Mouse (Mus musculus): ENCODE data around the gene Mmp20. TPM values are rescaled to one million over a fixed set of nuclear protein-coding genes. Genes with fewer than 3 reads are reported as not detected.

Mmp20 gene
- polyA plus RNA-seq, 1 experiment from 2014 or later = not detected

DNA sequence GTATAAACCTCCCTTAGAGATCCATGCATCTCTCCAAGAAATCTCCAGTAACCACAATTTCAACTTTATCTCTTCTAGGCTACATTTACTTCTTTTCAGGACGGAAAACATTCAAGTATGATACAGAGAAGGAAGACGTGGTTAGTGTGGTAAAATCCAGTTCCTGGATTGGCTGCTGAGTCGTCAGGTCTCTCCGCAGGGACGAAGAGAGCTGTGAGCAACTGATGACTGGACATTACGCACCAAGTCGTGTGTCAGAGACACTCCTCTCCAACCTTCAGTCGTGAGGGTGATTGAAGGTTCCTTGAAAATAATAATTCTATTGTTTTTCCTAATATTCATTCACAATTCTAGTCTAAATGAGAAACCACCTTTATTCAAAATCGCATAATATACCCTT, 45.0 kb downstream of the Mmp20 start:
- no peak overlapping the region for H3K9ac ChIP-seq (ENCODE audit: low read depth, low read length)
- WGBS (ENCODE audit: insufficient replicate concordance) = 82% methylated on average over 9 of the region's 9 CpGs

DNA sequence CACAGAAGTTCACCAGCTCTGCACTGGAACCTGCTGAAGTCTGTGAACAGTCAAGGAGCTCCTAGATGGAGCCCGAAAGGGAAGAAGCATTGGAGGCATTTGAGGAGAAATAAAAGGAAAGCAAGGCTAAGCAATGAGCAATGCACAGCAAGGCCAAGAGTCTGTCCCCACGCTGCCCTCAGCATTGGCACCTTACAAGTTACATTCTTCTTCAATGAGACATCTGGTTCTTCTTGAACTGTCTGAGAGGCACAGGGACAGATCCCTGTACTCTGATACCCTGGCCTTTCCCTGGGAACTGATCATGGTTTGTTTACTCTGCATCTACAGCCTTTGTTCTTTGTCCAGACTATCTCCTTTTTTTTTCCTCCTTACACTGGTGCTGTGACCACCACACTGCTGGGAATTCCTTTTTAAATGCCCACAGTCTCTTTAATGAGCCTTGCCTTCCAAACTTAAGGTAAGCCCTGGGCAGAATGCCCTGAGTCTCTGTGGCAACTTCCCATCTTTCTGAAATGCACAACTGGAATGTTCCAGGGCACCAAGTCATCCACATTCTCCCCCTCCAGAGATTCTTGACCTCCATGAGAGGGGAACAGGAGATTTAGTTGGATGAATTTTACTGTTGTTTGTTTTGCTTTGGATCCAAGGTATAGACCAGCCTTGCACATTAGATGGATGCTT, 50.3 kb downstream of the Mmp20 start:
- WGBS (ENCODE audit: insufficient replicate concordance) = 64% methylated on average over 2 of the region's 2 CpGs
- Histone ChIP-seq H3K36me3 (ENCODE audit: control insufficient read depth, insufficient read depth, low read length) (no peaks in the 10 kb centered on the region), H3K27ac (ENCODE audit: low read depth, low read length) (no peak overlapping the region), H3K9ac (ENCODE audit: low read depth, low read length) (no peak overlapping the region), H3K4me3 (ENCODE audit: low read depth, low read length) (no peak overlapping the region), H3K9me3 (replicated peaks; ENCODE audit: control insufficient read depth, low read length) (no peaks in the 10 kb centered on the region), H3K4me2 (no peak overlapping the region), H3K4me1 (ENCODE audit: control insufficient read depth, insufficient read depth, low read length) (no peaks in the 10 kb centered on the region), H3K27me3 (ENCODE audit: control insufficient read depth, insufficient read depth, low read length) (no peaks in the 10 kb centered on the region)
- no peak for ATAC-seq (replicated peaks; ENCODE audit: insufficient number of reproducible peaks, low FRiP score, low TSS enrichment)

More for the DNA sequence above, 45.0 kb downstream of the Mmp20 start:
- H3K4me3 ChIP-seq (ENCODE audit: low read depth, low read length) = no peak overlapping the region
- H3K9me3 ChIP-seq (replicated peaks; ENCODE audit: control insufficient read depth, low read length) = no peaks in the 10 kb centered on the region
- ATAC-seq (replicated peaks; ENCODE audit: insufficient number of reproducible peaks, low FRiP score, low TSS enrichment) = no peak
- no peaks in the 10 kb centered on the region for H3K36me3 ChIP-seq (ENCODE audit: control insufficient read depth, insufficient read depth, low read length)
- no peak overlapping the region for H3K4me2 ChIP-seq
- H3K27ac ChIP-seq (ENCODE audit: low read depth, low read length) = no peak overlapping the region
- H3K27me3 ChIP-seq (ENCODE audit: control insufficient read depth, insufficient read depth, low read length) = no peaks in the 10 kb centered on the region
- no peaks in the 10 kb centered on the region for H3K4me1 ChIP-seq (ENCODE audit: control insufficient read depth, insufficient read depth, low read length)

DNA sequence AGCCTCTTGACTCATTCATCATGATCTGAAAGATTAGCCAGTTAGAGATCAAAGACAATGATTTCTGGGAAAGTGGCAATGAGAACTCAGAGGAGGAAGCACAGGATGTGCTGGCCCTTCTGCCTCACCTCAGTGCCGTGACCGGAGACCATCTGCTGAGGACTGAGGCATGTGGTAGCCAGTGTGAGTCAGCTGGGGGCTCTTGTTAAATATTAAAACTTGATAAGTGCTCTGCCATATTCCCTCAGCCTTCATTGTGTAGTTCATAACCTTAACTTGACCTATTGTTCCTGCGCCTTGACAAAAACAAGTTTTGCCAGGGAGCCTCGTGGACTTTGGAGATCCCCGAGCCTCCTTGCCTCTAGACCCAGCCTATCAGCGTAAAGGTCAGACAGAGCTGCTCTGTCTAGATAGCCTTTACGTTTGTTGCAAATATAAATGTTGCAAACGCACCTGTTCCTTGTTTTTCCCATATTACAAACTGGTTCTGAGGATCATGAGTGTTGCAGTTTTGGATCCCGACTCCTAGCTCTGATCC, 54.1 kb downstream of the Mmp20 start:
- no peaks in the 10 kb centered on the region for H3K36me3 ChIP-seq (ENCODE audit: control insufficient read depth, insufficient read depth, low read length)
- H3K9ac ChIP-seq (ENCODE audit: low read depth, low read length) = no peak overlapping the region
- WGBS (ENCODE audit: insufficient replicate concordance) = 85% methylated on average over 9 of the region's 9 CpGs
- H3K4me3 ChIP-seq (ENCODE audit: low read depth, low read length) = no peak overlapping the region
- H3K27ac ChIP-seq (ENCODE audit: low read depth, low read length) = no peak overlapping the region
- H3K4me2 ChIP-seq = no peak overlapping the region
- H3K4me1 ChIP-seq (ENCODE audit: control insufficient read depth, insufficient read depth, low read length) = no peaks in the 10 kb centered on the region
- no peaks in the 10 kb centered on the region for H3K27me3 ChIP-seq (ENCODE audit: control insufficient read depth, insufficient read depth, low read length)
- ATAC-seq (replicated peaks; ENCODE audit: insufficient number of reproducible peaks, low FRiP score, low TSS enrichment) = no peak
- no peaks in the 10 kb centered on the region for H3K9me3 ChIP-seq (replicated peaks; ENCODE audit: control insufficient read depth, low read length)

DNA sequence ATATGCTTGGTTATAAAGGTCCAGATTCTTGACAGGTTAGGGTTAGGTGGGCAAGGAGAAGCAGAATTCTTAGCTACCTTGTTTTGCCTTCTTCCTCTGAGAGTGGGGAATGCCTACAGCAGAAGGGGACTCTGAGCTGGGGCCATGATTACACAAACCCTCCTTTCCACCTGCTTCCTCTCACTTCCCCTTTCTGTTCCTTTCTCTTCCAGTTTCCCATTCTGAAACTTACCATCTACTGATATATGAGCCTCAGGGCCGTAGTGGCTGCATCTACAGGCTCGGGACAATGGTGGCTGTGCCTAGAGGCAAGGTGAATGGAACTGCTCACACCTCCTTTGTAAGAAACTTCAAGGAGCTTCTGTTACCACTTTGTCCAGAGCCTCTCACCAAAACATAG, 58.0 kb downstream of the Mmp20 start:
- no peak overlapping the region for H3K4me3 ChIP-seq (ENCODE audit: low read depth, low read length)
- H3K9me3 ChIP-seq (replicated peaks; ENCODE audit: control insufficient read depth, low read length) = no peaks in the 10 kb centered on the region
- no peak overlapping the region for H3K9ac ChIP-seq (ENCODE audit: low read depth, low read length)
- no peaks in the 10 kb centered on the region for H3K27me3 ChIP-seq (ENCODE audit: control insufficient read depth, insufficient read depth, low read length)
- no peak overlapping the region for H3K27ac ChIP-seq (ENCODE audit: low read depth, low read length)
- WGBS (ENCODE audit: insufficient replicate concordance) = 76% methylated on average over 2 of the region's 2 CpGs
- no peak overlapping the region for H3K4me2 ChIP-seq
- no peaks in the 10 kb centered on the region for H3K4me1 ChIP-seq (ENCODE audit: control insufficient read depth, insufficient read depth, low read length)
- ATAC-seq (replicated peaks; ENCODE audit: insufficient number of reproducible peaks, low FRiP score, low TSS enrichment) = no peak
- H3K36me3 ChIP-seq (ENCODE audit: control insufficient read depth, insufficient read depth, low read length) = no peaks in the 10 kb centered on the region

DNA sequence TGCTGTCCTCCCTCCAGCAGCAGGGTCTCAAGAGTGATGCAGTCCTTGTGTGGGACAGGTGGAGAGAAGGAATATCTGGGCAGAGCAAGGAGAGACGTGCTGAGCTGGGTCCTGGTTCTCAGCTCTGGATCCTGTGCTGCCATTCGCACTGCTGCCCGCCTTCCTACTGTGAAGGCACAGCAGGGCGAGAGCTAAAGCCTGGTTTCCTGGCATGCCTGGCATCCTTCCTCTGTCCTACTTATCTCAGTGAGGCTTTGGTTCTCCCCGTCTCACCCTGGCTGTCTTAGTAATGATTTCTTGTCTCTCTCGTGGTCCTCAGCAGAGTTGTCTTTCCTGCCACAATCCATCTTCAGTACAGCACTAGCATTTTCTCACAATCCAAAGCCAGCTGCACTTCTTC, 61.8 kb downstream of the Mmp20 start:
- H3K36me3 ChIP-seq (ENCODE audit: control insufficient read depth, insufficient read depth, low read length) = no peaks in the 10 kb centered on the region
- H3K9me3 ChIP-seq (replicated peaks; ENCODE audit: control insufficient read depth, low read length) = no peaks in the 10 kb centered on the region
- H3K4me2 ChIP-seq = no peak overlapping the region
- H3K9ac ChIP-seq (ENCODE audit: low read depth, low read length) = no peak overlapping the region
- ATAC-seq (replicated peaks; ENCODE audit: insufficient number of reproducible peaks, low FRiP score, low TSS enrichment) = no peak
- 25% methylated on average over 6 of the region's 6 CpGs for WGBS (ENCODE audit: insufficient replicate concordance)
- H3K4me3 ChIP-seq (ENCODE audit: low read depth, low read length) = no peak overlapping the region
- H3K4me1 ChIP-seq (ENCODE audit: control insufficient read depth, insufficient read depth, low read length) = no peaks in the 10 kb centered on the region
- H3K27ac ChIP-seq (ENCODE audit: low read depth, low read length) = no peak overlapping the region
- no peaks in the 10 kb centered on the region for H3K27me3 ChIP-seq (ENCODE audit: control insufficient read depth, insufficient read depth, low read length)

DNA sequence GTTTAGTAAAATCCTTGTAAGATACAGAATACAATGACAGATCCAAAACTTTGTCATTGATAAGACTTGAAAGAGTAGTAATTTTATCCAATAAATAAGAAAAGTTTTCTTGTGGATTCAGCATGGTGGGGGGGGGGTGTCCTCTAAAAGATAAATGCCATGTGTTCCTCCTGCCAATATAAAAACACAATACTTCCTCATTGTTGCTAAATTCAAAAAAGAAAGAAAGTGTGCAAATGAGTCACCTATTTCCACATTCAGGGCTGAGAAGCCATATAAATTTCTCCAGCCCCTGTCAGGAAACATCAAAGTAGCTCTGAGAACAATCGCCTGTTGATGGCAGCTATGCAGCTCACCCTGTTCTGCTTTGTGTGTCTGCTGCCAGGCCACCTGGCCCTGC, 63.8 kb downstream of the Mmp20 start, which contains the start of gene Mmp7:
TSS of gene Mmp7 (plus strand) at position 301 of the 400 bp plus-strand sequence.
- Histone ChIP-seq H3K4me3 (ENCODE audit: low read depth, low read length) (no peak within 1 kb of the TSS), H3K36me3 (ENCODE audit: control insufficient read depth, insufficient read depth, low read length) (no peaks in the 10 kb centered on the region), H3K4me2 (no peak within 1 kb of the TSS), H3K9me3 (replicated peaks; ENCODE audit: control insufficient read depth, low read length) (no peaks in the 10 kb centered on the region), H3K27me3 (ENCODE audit: control insufficient read depth, insufficient read depth, low read length) (no peaks in the 10 kb centered on the region), H3K9ac (ENCODE audit: low read depth, low read length) (no peak within 1 kb of the TSS), H3K4me1 (ENCODE audit: control insufficient read depth, insufficient read depth, low read length) (no peaks in the 10 kb centered on the region), H3K27ac (ENCODE audit: low read depth, low read length) (no peak within 1 kb of the TSS)
- no peak for ATAC-seq (replicated peaks; ENCODE audit: insufficient number of reproducible peaks, low FRiP score, low TSS enrichment)
- 78% methylated on average over 1 of the region's 1 CpGs for WGBS (ENCODE audit: insufficient replicate concordance)

DNA sequence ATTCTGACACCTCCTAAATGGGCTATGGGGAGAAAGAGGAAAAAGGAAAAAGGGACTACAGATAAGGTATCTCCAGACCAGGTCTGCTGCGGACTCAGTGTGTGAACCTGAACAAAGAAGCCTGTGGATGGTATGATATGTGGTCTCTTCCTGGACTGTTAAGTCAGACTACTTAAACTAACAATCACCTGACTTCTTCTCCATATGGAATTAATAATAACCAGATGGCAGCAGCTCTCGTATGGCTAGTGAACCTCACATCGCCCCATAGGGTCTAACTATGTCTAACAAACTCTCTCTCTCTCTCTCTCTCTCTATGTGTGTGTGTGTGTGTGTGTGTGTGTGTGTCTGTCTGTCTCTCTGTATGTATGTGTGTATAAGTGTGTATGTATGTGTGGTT, 65.9 kb downstream of the Mmp20 start:
- 72% methylated on average over 3 of the region's 3 CpGs for WGBS (ENCODE audit: insufficient replicate concordance)
- Histone ChIP-seq H3K4me1 (ENCODE audit: control insufficient read depth, insufficient read depth, low read length) (no peaks in the 10 kb centered on the region), H3K9me3 (replicated peaks; ENCODE audit: control insufficient read depth, low read length) (no peaks in the 10 kb centered on the region), H3K9ac (ENCODE audit: low read depth, low read length) (no peak overlapping the region), H3K4me3 (ENCODE audit: low read depth, low read length) (no peak overlapping the region), H3K36me3 (ENCODE audit: control insufficient read depth, insufficient read depth, low read length) (no peaks in the 10 kb centered on the region), H3K27me3 (ENCODE audit: control insufficient read depth, insufficient read depth, low read length) (no peaks in the 10 kb centered on the region), H3K27ac (ENCODE audit: low read depth, low read length) (no peak overlapping the region), H3K4me2 (no peak overlapping the region)
- no peak for ATAC-seq (replicated peaks; ENCODE audit: insufficient number of reproducible peaks, low FRiP score, low TSS enrichment)

DNA sequence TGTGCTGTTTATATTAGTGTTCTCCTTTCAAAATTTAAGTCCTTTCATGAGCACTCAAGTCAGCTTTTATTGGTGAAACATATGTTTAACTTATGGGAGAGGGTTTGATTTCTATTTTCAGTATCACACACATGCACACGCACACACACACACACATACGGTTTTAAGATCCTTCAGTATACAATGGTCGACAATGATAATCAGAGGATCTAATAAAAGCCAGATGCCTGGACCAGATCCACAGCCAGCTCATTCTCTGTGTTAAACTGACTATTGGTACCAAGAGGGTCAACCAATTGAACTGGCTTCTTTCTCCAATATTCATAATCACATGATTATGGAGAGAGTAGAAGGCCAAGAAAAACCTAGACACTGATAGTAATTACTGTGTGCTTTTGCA, 67.6 kb downstream of the Mmp20 start:
- Histone ChIP-seq H3K4me2 (no peak overlapping the region), H3K27me3 (ENCODE audit: control insufficient read depth, insufficient read depth, low read length) (no peaks in the 10 kb centered on the region), H3K4me1 (ENCODE audit: control insufficient read depth, insufficient read depth, low read length) (no peaks in the 10 kb centered on the region), H3K27ac (ENCODE audit: low read depth, low read length) (no peak overlapping the region), H3K9ac (ENCODE audit: low read depth, low read length) (no peak overlapping the region), H3K36me3 (ENCODE audit: control insufficient read depth, insufficient read depth, low read length) (no peaks in the 10 kb centered on the region), H3K9me3 (replicated peaks; ENCODE audit: control insufficient read depth, low read length) (no peaks in the 10 kb centered on the region), H3K4me3 (ENCODE audit: low read depth, low read length) (no peak overlapping the region)
- WGBS (ENCODE audit: insufficient replicate concordance) = 84% methylated on average over 3 of the region's 3 CpGs
- no peak for ATAC-seq (replicated peaks; ENCODE audit: insufficient number of reproducible peaks, low FRiP score, low TSS enrichment)

DNA sequence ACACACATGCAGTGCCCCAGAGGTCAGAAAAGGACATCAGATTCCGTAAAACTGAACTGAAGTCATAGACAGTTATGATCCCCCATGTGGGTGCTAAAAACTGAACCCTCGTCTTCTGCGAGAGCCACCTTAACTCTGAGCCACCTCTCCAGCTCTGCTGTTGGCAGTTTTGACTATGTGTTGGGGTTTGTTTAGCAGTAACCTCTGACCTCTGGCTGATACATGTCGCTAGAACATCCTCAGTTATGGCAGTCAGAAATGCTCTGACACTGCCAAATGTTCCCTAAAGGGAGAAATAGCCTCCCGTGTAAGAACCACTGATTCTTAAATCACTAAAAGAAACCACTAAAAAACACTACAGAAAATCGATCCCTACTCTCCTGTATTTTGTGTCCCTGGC, 80.7 kb downstream of the Mmp20 start:
- H3K4me3 ChIP-seq (ENCODE audit: low read depth, low read length) = no peak overlapping the region
- no peaks in the 10 kb centered on the region for H3K36me3 ChIP-seq (ENCODE audit: control insufficient read depth, insufficient read depth, low read length)
- no peak overlapping the region for H3K4me2 ChIP-seq
- 68% methylated on average over 6 of the region's 6 CpGs for WGBS (ENCODE audit: insufficient replicate concordance)
- H3K4me1 ChIP-seq (ENCODE audit: control insufficient read depth, insufficient read depth, low read length) = no peaks in the 10 kb centered on the region
- 0 out of 2 replicates have a peak, but pooled peaks cover 2% of the 10 kb centered on the region for H3K9me3 ChIP-seq (replicated peaks; ENCODE audit: control insufficient read depth, low read length)
- no peaks in the 10 kb centered on the region for H3K27me3 ChIP-seq (ENCODE audit: control insufficient read depth, insufficient read depth, low read length)
- ATAC-seq (replicated peaks; ENCODE audit: insufficient number of reproducible peaks, low FRiP score, low TSS enrichment) = no peak
- no peak overlapping the region for H3K9ac ChIP-seq (ENCODE audit: low read depth, low read length)
- no peak overlapping the region for H3K27ac ChIP-seq (ENCODE audit: low read depth, low read length)
